Mouse (Mus musculus) liver, embryonic 16.5 days (tissue): ENCODE results near the gene Rflnb. TPM values are rescaled to one million over a fixed set of nuclear protein-coding genes. Genes with fewer than 3 reads are reported as not detected.

Source experiments
- ATAC-seq: fragments of 200-750 bp; cut with Nextera tagmentation; 2 replicates; pipeline ENCODE4 v1.8.0; 2017; ENCODE audit warnings: low read depth, mild to moderate bottlenecking, moderate number of reproducible peaks, moderate library complexity
- H3K27ac ChIP-seq: fragments of 300-500 bp; sonication (generic); 2 replicates; pipeline ENCODE4 v1.5.1; 2014; ENCODE audit warnings: mild to moderate bottlenecking, low read length
- H3K27me3 ChIP-seq: fragments of 300-500 bp; sonication (generic); 2 replicates; pipeline ENCODE4 v1.6.1; 2014; ENCODE audit warnings: low read depth, low read length, mixed read lengths; ENCODE audit not compliant: control insufficient read depth, insufficient read depth
- H3K36me3 ChIP-seq: fragments of 300-500 bp; sonication (generic); 2 replicates; pipeline ENCODE4 v1.6.1; 2014; ENCODE audit warnings: mild to moderate bottlenecking; ENCODE audit not compliant: control insufficient read depth, insufficient read depth
- H3K4me1 ChIP-seq: fragments of 300-500 bp; sonication (generic); 2 replicates; pipeline ENCODE4 v1.6.1; 2014; ENCODE audit warnings: low read depth, low read length, mixed read lengths; ENCODE audit not compliant: control insufficient read depth
- H3K4me2 ChIP-seq: fragments of 300-500 bp; sonication (generic); 2 replicates; pipeline ENCODE4 v1.6.1; 2014; ENCODE audit warnings: low read depth, low read length, mixed read lengths
- H3K4me3 ChIP-seq: fragments of 300-500 bp; sonication (generic); 2 replicates; pipeline ENCODE4 v1.5.1; 2014; ENCODE audit warnings: low read depth, mild to moderate bottlenecking, low read length
- H3K9ac ChIP-seq: fragments of 300-500 bp; sonication (generic); 2 replicates; pipeline ENCODE4 v1.6.1; 2014; ENCODE audit warnings: low read depth, low read length
- H3K9me3 ChIP-seq: fragments of 300-500 bp; sonication (generic); replicated peaks from 2 replicates; pipeline ENCODE4 v1.6.1; 2016; ENCODE audit warnings: low read length; ENCODE audit not compliant: control insufficient read depth
- WGBS: fragments of 180-500 bp; shearing (Covaris S2); extraction: QIAGEN DNeasy Blood & Tissue Kit; methylation state at CpG from one replicate; pipeline ENCODE4 v1.1.7; 2014; ENCODE audit not compliant: insufficient replicate concordance; 5-methylcytosine and 5-hydroxymethylcytosine counted together
- polyA plus RNA-seq: library from polyadenylated mRNA; unstranded; fragments of >200 nt; fragmentation: Nextera tagmentation; extraction: Ambion mirVana; gene quantifications from 2 replicates; pipeline ENCODE4 v1.2.1, GENCODE M21; 2015

The Rflnb gene
- polyA plus RNA-seq, 1 experiment from 2014 or later = 5.7 TPM

DNA sequence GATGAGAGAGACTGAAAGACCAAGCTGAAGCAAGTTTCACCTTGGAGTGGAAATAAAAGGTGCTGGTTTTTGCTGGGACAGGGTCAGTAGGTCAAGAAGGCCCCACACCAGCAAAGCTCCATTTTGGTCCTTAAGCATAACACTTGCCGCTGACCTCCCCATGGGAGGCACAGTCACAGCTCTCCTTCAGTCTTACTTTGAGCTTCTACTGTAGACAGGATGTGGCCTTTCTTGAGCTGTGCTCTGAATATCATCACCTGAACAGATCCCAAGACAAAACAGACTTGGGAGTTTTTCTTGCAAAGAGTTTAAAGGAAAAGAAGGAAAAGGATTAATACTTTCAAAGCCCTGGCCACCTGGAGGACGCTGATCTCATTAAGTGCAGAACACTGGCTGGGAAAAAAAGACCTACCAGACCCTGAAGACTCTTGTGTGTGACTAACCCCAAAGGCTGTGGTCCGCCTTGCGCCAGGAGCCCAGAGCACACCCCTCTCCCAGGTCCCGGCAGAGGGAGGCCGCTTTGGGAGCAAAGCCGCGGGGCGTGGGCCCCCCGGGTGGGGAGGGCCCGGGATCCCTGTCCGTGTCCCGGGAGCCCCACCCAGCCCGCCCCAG is 949 bp downstream of the Rflnb start:
- ATAC-seq = no peak
- H3K4me3 ChIP-seq = peak overlapping the region; percentile 69
- peaks cover 10% of the 10 kb centered on the region for H3K4me1 ChIP-seq
- no peak overlapping the region for H3K27ac ChIP-seq
- H3K9ac ChIP-seq = peak overlapping the region; percentile 64
- 14% methylated on average over 14 of the region's 14 CpGs for WGBS
- H3K4me2 ChIP-seq = peak overlapping the region; percentile 87
- H3K36me3 ChIP-seq = no peaks in the 10 kb centered on the region
- H3K9me3 ChIP-seq = no peaks in the 10 kb centered on the region
- peaks cover 34% of the 10 kb centered on the region for H3K27me3 ChIP-seq

DNA sequence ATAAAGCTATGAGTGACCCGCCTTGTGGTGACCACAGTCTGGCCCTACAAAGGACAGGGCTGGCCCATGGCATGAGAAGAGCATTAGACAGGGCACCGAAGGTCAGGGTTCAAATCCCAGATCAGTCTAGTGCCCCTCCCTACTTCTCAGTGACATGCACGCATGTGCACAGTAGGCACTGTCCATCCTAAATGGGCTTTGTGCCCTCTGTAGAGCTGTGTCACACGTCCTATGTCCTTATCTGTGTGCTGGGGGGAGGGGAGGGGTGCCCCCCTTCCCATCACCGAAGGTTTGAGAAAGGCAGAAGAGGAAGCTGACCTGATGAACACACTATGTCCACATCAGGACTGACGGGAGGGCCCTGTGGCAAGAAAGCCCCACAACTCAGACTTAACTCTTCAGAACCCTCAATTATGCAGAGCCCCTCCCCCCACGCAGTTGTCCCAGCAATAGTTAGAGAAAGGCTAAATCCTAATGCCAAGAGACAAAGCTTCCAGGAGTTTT is 2.5 kb downstream of the Rflnb start:
- no peak for ATAC-seq
- peak overlapping the region; percentile 11; the same call in 1 of the 2 replicates for H3K4me3 ChIP-seq
- WGBS = 39% methylated on average over 7 of the region's 7 CpGs
- H3K4me1 ChIP-seq = peaks cover 10% of the 10 kb centered on the region
- no peak overlapping the region for H3K27ac ChIP-seq
- H3K4me2 ChIP-seq = no peak overlapping the region
- no peaks in the 10 kb centered on the region for H3K9me3 ChIP-seq
- H3K9ac ChIP-seq = no peak overlapping the region
- peaks cover 34% of the 10 kb centered on the region for H3K27me3 ChIP-seq
- no peaks in the 10 kb centered on the region for H3K36me3 ChIP-seq

DNA sequence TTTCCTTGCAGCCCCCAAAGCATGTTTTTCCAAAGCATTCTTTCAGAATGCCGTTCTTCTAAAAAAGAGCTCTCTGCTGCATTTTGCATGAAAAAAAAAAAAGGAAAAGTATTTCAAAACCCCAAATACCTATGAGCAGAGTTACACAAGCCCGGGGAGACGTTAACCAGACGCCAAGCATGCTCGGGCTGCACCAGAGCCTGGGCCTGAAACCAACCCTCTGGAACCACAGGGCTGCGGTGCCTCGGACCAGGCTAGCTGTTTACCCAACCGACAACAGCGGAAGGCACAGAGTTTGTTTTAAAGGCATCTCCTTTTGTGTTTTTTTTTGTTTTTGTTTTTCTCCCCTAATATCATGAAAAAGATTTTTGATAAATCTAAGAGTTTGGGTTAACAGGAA is 6.7 kb downstream of the Rflnb start:
- Histone ChIP-seq H3K36me3 (no peaks in the 10 kb centered on the region), H3K27ac (no peak overlapping the region), H3K4me3 (no peak overlapping the region), H3K9ac (no peak overlapping the region), H3K27me3 (peaks cover 4% of the 10 kb centered on the region), H3K4me2 (no peak overlapping the region), H3K9me3 (no peaks in the 10 kb centered on the region), H3K4me1 (no peaks in the 10 kb centered on the region)
- 66% methylated on average over 9 of the region's 9 CpGs for WGBS
- no peak for ATAC-seq

DNA sequence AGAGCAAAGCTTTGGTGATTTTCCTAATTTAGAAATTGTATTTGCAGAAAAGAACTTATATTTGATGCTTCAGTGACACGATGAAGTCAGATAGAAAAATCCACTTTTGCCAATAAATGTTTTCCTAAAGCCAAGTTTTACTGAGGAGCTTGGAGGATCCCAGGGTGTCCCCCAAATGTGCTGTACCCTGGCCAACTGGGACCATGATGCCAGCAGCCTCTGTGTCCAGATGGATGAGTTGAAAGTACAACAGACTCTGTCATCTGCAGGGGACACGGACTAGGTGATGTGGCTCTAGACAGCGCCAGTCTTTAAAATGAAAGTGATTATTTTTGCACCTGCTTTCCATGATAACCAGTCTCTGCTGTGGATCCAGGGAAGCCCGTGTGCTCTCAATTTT is 7.7 kb downstream of the Rflnb start:
- Histone ChIP-seq H3K27ac (no peak overlapping the region), H3K36me3 (no peaks in the 10 kb centered on the region), H3K4me1 (no peaks in the 10 kb centered on the region), H3K9ac (no peak overlapping the region), H3K4me3 (no peak overlapping the region), H3K9me3 (no peaks in the 10 kb centered on the region), H3K4me2 (no peak overlapping the region), H3K27me3 (no peaks in the 10 kb centered on the region)
- ATAC-seq = no peak
- 64% methylated on average over 4 of the region's 4 CpGs for WGBS

DNA sequence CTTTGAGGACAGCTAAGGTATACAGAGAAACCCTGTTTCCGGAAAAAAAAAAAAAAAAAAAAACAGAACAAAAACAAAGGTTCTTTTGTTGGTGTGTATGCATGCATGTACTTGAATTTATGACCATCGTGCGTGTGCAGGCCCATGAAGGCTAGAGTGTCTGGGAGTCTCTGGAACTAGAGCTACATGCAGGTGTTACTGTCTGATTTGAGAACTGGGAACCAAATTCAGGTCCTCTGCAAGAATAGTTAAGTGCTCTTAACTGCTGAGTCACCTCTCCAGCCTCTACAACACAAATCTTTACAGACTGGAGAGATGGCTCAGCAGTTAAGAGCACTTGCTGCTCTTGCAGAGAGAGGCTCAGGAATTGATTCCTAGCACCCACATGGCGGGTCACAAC is 11.8 kb downstream of the Rflnb start:
- Histone ChIP-seq H3K4me1 (no peaks in the 10 kb centered on the region), H3K9me3 (no peaks in the 10 kb centered on the region), H3K4me2 (no peak overlapping the region), H3K4me3 (no peak overlapping the region), H3K36me3 (no peaks in the 10 kb centered on the region), H3K27me3 (no peaks in the 10 kb centered on the region), H3K9ac (no peak overlapping the region), H3K27ac (no peak overlapping the region)
- WGBS = 65% methylated on average over 4 of the region's 4 CpGs
- no peak for ATAC-seq

DNA sequence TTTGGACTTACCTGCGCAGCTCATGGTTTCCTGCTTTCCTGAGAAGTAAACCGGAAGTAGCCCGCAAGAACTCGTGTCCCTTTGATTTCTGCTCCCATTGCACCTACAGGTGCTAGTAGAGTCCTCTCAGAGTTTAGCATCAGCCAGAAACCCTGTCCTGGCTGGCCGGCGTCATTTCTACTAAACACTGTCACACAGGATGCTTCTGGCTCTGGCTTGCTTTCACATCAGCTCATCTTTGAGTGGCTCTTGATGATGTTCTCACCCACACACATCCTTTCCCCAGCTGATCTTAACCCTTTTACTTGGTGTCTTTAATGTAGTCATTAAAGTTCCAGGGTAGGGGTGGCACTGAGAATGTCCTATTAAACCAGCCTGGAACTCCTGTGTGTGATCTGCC is 12.3 kb downstream of the Rflnb start:
- H3K27me3 ChIP-seq = no peaks in the 10 kb centered on the region
- H3K4me2 ChIP-seq = no peak overlapping the region
- H3K36me3 ChIP-seq = no peaks in the 10 kb centered on the region
- ATAC-seq = no peak
- H3K4me1 ChIP-seq = no peaks in the 10 kb centered on the region
- no peak overlapping the region for H3K27ac ChIP-seq
- no peaks in the 10 kb centered on the region for H3K9me3 ChIP-seq
- H3K9ac ChIP-seq = no peak overlapping the region
- WGBS = 62% methylated on average over 6 of the region's 6 CpGs
- H3K4me3 ChIP-seq = no peak overlapping the region

DNA sequence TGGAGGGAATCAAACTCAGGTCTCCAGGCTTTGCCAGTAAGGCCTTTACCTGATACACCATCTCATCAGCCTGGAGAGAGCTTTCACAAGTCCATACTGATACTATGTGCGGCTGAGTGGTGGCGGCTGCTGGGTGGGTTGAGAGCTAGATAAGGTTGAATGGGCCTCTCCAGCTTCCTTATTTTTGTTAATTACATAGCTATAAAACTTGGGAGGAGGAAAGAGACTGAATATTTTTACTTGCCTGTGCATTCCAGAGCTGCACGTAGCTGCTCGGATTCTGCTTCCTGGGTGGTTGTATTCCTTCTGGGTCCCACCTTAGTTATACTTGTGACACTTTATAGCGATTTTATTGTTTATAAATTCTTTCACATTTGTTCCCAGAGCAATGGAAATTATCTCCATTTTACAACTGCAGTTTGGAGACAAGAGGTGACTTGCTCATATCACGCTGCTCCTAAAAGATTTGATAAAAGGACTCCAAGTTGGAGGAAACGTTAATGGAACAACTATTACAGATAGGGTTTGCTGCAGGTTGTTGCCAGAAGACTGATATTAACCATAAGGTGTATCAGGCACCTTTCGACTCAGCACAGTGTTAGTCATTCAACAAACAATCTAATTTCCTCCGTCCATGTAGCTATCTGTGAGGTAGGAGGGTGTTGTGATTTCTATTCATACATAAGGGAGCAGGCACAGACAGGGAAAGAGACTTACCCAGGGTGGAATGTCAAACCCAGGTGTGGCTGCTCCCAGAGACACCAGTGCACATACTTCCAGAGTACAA is 16.6 kb downstream of the Rflnb start:
- ATAC-seq = no peak
- H3K9ac ChIP-seq = no peak overlapping the region
- no peaks in the 10 kb centered on the region for H3K27me3 ChIP-seq
- H3K27ac ChIP-seq = no peak overlapping the region
- no peak overlapping the region for H3K4me2 ChIP-seq
- no peaks in the 10 kb centered on the region for H3K4me1 ChIP-seq
- no peak overlapping the region for H3K4me3 ChIP-seq
- WGBS = 42% methylated on average over 9 of the region's 9 CpGs
- no peaks in the 10 kb centered on the region for H3K9me3 ChIP-seq
- no peaks in the 10 kb centered on the region for H3K36me3 ChIP-seq

DNA sequence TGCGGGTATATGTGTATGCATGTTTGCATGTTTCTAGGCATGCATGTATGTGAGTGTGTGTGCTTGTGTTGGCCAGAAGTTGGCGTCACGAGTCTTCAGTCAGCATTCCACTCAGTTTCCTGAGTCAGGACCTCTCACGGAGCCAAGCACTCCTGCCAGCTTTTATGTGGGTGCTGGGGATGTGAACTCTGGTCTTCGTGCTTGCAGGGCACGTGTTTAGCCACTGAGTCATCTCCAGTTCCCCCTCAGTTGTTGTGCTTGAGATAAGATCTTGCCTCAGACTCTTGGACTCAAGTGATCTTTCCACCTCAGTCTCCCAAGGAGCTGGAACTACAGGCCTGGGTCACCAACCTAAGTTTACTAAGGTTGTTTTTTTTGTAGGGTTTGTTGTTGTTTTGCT is 18.5 kb downstream of the Rflnb start:
- WGBS = 59% methylated on average over 6 of the region's 6 CpGs
- Histone ChIP-seq H3K36me3 (no peaks in the 10 kb centered on the region), H3K4me3 (no peak overlapping the region), H3K27me3 (no peaks in the 10 kb centered on the region), H3K9ac (no peak overlapping the region), H3K27ac (no peak overlapping the region), H3K4me1 (no peaks in the 10 kb centered on the region), H3K9me3 (no peaks in the 10 kb centered on the region), H3K4me2 (no peak overlapping the region)
- ATAC-seq = no peak

DNA sequence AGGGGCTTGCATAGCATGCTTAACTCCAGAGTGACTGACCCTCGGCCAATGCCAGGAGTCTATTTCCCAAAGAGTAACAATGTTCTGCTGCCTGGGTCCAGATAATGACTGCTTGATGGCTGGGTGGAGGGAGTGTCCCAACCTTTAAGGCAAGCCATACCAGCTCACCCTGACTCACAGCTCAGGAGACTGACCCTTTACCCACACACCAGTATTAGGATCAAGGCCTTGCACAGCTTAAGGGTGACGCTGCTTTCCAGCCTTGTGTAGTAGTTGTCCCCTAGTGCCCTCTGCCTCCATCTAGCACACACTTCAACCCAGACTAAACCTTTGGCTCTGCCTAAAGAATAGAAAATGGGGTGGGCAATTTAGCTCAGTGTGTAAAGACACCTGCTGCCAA is 19.4 kb downstream of the Rflnb start:
- no peaks in the 10 kb centered on the region for H3K4me1 ChIP-seq
- H3K9me3 ChIP-seq = no peaks in the 10 kb centered on the region
- no peak overlapping the region for H3K27ac ChIP-seq
- no peak overlapping the region for H3K4me3 ChIP-seq
- no peaks in the 10 kb centered on the region for H3K36me3 ChIP-seq
- no peaks in the 10 kb centered on the region for H3K27me3 ChIP-seq
- 69% methylated on average over 2 of the region's 2 CpGs for WGBS
- no peak overlapping the region for H3K4me2 ChIP-seq
- H3K9ac ChIP-seq = no peak overlapping the region
- ATAC-seq = no peak
